Mouse (Mus musculus) testis, adult 2 months (tissue): Measurements from ENCODE around the gene Il21r.

Experiments used
- CTCF ChIP-seq: fragments of 200-500 bp; IDR thresholded peaks from 2 replicates; pipeline ENCODE4 v1.5.1; 2012; ENCODE audit warnings: low read depth, mild to moderate bottlenecking, inconsistent platforms, low read length, moderate library complexity; ENCODE audit not compliant: control insufficient read depth, insufficient read depth, insufficient replicate concordance
- POLR2A ChIP-seq: fragments of 200-500 bp; IDR thresholded peaks from 2 replicates; pipeline ENCODE4 v1.6.1; 2012; ENCODE audit warnings: low read depth, mild to moderate bottlenecking, inconsistent platforms, low read length, moderate library complexity; ENCODE audit not compliant: control insufficient read depth

DNA sequence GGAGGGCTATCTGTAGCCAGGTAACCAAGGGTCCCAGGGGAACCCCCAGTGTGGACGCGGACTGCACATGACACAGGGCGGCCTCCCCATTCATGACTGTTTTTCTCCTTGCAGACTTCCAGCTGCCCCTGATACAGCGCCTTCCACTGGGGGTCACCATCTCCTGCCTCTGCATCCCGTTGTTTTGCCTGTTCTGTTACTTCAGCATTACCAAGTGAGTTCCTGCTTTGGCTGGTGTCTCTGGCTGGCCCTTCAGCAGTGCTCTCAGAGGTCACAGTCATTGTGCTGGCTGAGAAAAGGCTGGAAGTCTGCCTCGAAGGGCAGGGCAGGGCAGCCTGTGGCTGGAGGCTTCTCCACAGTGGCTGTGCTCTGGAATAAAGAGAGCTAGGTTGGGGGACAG lies 30.5 kb upstream of the Il21r start:
- TF ChIP-seq CTCF = no peak
- TF ChIP-seq POLR2A = no peak
